Comparison of ENCODE assay signal across 12 mouse cellular contexts in the genomic region with DNA sequence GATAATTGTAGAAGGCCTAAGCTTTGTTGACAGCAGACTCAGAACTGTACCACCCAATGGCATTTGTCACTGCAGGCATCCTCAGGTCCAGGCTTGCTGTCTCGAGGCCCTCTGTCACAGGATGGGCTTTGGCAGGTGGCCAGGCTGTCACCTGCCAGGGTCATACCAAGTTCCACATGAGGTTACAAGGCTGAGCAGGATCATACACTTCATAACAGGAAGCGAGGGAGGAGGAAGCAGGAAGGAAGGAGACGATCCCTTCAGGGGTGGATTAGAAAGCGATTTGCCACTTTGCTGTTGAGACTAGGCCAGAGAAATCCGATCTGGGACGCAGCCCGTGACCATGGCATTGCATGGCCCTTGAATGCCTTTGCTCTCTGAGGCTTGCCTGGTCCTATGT. TPM values are rescaled to one million over a fixed set of nuclear protein-coding genes. Genes with fewer than 3 reads are reported as not detected.
DNase-seq lines count a peak whose midpoint lies in the region; ATAC-seq lines count a peak whose summit lies in the region.
"Had no signal": no experiment of that assay in that cellular context is flagged by ENCODE, and none has a peak within 500 bp of the region (broad histone marks: within the 10 kb centered on the region; RNA-seq: fewer than 3 reads in every experiment).

No protein-coding gene starts in this region.

- 0 out of 2 replicates have a peak, but pooled peaks cover 5% of the 10 kb centered on the region for H3K36me3 ChIP-seq in heart, embryonic 10.5 days

- H3K9me3 ChIP-seq in heart, embryonic 10.5 days, result no peaks in the 10 kb centered on the region
- H3K9me3 ChIP-seq: embryonic facial prominence, embryonic 13.5 days; limb, embryonic 15.5 days had no signal

- peaks cover 29% of the 10 kb centered on the region for H3K4me1 ChIP-seq in heart, embryonic 10.5 days

- no peak overlapping the region for H3K4me3 ChIP-seq in heart, embryonic 10.5 days
- H3K4me3 ChIP-seq: embryonic facial prominence, embryonic 13.5 days; limb, embryonic 15.5 days had no signal

- no peaks in the 10 kb centered on the region for H3K27me3 ChIP-seq in heart, embryonic 10.5 days (ENCODE audit: insufficient read depth, poor library complexity, severe bottlenecking)
- H3K27me3 ChIP-seq: embryonic facial prominence, embryonic 13.5 days; limb, embryonic 15.5 days had no signal

- H3K27ac ChIP-seq in heart, embryonic 10.5 days, result peak overlapping the region; percentile 70; the same call in 1 of the 2 replicates
- H3K27ac ChIP-seq: embryonic facial prominence, embryonic 13.5 days; limb, embryonic 15.5 days had no signal

- no peak for ATAC-seq in cerebellum, adult (ENCODE audit: insufficient number of reproducible peaks, low FRiP score, low TSS enrichment)

- no peak for DNase-seq in heart, embryonic 10.5 days (ENCODE audit: low spot score)
- no peak for DNase-seq in heart, adult 8-10 months (ENCODE audit: low spot score)
- peak; percentile 66 for DNase-seq in urinary bladder, postnatal 14 days (ENCODE audit: low spot score)
- no peak for DNase-seq in urinary bladder, postnatal 4 days (ENCODE audit: low spot score in 2 of 2)
- peak; percentile 66 for DNase-seq in kidney, postnatal 14 days
- DNase-seq in urinary bladder, postnatal 25 days (ENCODE audit: low spot score), result no peak
- no peak for DNase-seq in cerebellum, postnatal 4 days (ENCODE audit: low spot score in 2 of 2)
- DNase-seq: cerebellum, adult 18-20 months; gastrocnemius, postnatal 25 days had no signal

- WGBS in heart, embryonic 10.5 days, result 74% methylated on average over 7 of the region's 7 CpGs

RNA-seq across cellular contexts. Expression of a gene that starts 32.5 kb away (rescaled TPM):
- 8.8 and 10.2 TPM in 2 replicates for polyA plus RNA-seq in heart, embryonic 10.5 days (2016; fragmentation: Nextera tagmentation; extraction: Ambion mirVana)
- 10 to 100 TPM in 1 of 4 experiments, 1 to 10 TPM in 3; 7.5 to 10.2 (median 7.8) TPM for total RNA-seq in heart, adult 8-10 months (2022)

Comparison
In these comparisons a context has a peak if more than half of its experiments do, and no peak if none do; other contexts are left out.
1. DNase-seq: peak in urinary bladder, postnatal 14 days (single experiment) and kidney, postnatal 14 days (single experiment); none in heart, embryonic 10.5 days (single experiment), heart, adult 8-10 months (single experiment), urinary bladder, postnatal 4 days (0 of 2), urinary bladder, postnatal 25 days (single experiment) and cerebellum, postnatal 4 days (0 of 2).